Mouse (Mus musculus): Measurements from ENCODE around the gene Vstm4.

The Vstm4 gene

DNA sequence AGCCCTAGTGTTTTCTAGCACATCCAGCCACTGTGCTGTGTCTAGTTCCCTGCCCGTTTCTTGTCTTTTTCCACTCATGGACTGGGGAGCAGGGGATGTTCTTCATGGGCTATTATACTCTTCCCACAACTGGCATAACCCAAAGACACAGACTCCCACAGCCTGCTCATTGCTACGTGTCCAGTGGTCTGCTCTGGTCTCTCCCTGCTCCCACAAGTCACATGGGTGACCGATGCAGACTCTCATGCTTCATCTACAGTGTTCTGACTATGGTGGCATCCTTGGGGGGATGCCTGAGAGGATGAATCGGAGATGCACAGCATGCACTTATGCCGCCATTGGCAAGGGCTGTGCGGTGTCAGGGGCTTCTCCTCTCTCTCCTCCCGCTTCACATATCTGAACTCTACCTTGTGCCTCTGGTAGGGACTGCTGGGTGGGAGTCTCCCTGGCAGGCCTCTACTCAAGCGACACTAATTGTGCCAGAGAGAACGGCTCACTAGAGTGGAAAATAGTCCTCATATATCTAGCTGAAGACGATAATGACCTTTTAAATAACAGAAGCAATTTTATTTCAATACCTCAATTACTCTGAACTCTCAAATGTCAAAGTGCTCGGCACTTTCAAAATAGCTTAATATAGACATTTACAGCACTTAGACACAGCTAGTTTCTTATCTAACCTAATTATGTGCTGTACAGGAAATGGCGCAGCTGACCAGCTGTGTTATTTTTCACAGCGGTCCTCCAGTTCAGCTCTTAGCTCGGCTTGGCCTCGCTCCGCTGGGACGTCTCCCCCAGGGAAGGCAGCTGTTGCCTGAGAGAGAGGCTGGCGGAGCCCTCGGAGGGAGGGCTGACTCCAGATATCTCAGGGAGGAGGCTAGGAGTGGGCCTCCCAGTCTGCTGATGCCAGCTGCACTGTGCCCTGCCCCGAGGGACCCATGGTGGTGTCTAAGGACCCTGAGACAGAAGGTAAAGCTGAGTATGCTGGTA lies 94.1 kb downstream of the Vstm4 start:
- DNase-seq = no peak

DNA sequence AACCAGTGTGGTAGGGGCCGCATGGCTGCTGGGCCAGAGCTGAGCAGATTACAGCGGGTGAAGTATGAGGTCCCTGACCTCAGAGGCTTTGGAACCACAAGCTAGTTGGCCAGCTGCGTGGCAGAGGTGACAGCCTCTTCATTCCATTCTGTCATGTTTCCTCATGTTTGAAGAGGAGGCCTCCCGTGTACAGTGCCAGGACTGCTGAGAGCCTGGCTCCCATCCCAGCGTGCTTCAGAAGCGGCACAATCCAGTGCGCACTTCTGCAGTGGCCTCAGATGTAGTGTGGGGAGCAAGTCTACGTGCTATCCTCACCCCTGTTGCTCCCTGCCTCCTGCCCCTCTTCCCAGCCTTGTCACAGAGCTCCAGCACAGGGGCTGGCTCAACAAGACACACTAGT lies 99.9 kb downstream of the Vstm4 start:
- DNase-seq = no peak

DNA sequence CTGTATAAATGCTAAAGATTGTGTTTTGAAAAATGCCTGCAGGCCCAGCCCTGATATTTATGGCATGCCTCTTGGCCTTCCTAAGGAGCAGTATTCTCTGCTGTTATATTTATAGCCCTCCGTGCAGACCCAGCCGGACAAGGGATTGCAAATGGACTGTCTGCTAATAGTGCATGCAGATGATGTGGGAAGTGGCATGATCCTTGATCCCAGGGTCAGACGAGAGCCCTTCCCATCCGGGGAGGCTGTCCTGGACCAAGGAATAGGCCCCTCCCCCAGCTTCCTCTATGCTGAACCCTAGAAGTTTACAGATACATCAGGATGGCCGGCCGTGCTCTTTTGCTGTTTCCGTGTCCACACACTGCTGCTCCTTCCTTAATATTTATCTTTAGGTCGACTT lies 102.1 kb downstream of the Vstm4 start:
- DNase-seq = no peak

DNA sequence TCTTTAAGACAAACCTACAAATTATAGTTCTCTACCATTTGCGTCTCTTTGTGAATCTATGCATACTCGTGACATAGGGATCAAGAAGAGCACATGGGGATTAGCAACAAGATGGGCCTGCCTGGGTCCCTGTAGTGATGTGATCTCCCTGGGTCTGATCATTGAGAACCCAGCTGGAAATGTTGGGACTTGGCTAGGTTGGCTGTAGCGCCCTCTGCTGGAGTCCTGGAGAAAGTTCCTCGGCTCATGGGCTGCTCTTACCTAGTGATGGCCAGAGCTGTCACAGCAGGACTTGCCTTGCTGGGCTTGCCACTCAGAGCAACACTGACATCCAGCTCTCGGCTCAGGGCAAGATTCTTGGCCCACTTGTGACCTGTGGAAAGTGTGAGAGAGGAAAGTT lies 103.9 kb downstream of the Vstm4 start:
- DNase-seq = peak; percentile 44

DNA sequence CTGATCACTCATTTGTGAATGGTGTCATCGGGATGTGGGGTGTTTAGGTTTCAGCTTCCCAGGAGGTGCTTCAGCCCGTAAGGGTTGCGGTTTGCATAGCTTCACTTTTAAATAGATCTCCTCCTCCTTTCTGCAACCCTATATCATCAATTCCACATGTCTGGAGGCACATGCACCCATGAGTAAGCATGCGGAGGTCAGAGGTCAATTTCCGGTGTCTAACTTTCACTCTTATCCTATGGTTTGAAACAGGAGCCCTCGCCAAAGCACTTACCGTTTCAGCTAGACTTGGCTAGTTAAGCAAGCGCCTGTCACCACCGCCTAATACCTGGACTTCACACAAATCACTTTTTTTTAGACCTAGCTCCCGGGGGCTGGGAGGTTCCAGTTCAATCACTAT lies 108.2 kb downstream of the Vstm4 start:
- no peak for DNase-seq

DNA sequence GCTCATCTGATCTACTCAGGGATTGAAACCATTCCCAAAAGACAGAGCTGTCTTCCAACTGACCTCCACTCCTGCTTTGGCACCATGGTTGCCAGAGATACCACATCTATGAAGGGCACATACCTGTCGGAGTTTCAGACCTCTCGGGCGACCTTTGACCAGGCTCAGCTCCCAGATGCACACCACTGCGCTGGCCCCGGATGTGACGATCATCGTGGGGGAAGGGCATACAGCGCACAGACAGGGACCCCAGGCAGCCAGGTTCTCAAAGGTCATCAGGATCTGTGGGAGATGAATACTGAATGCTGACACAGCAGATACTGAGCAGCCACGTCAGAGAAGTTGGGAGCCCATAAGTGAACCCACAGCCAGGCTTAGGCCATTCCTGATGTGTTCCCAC lies 114.1 kb downstream of the Vstm4 start:
- no peak for DNase-seq

DNA sequence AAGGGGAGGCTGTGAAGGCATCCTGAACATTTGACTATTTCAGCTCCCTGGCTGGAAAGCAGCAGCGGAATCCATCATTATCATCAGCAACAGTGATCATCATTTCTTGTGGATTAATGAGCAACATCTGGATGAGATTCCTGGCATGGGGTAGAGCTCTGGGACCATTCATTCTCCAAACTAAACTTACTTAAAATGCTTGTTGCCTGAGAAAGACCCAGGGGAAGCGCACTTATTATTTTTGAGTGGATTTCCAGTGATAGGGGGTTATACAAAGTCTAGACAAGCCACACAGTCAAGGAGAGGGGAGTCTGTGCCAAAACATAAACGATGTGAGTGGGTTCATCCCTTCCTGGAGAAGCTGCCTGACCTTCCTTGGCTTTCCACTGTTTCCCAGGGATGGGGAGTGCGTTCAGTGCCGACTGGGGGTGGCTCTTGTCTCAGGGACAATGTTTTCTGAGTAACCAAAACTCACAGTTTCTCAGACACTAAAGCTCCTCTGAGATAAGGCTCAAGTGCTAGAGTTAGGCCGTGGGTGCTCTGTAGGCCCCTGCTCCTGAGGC lies 127.7 kb downstream of the Vstm4 start:
- DNase-seq = no peak

DNA sequence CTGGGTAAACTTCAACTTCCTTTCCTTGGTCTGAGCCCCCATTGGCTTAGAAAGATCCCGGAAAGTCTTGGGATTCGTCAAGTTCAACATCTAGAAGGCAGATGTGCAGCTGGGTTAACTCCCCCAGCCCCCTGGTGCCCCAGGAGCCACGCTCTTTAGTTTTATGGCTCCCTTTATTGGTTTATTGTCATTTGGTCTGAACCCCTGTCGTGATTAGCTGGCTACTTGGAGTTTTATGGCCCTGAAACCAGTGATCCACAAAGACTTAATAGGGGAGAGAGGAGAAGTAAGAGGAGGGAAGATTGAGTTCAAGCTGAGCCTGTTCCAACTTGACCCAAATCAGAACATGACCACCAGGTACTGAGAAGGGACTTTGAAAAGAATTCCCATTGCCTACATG lies 130.1 kb downstream of the Vstm4 start:
- no peak for DNase-seq

Measured in layer of hippocampus, adult 9-11 months (tissue).